Mouse (Mus musculus): ENCODE data around the gene Ankrd54. TPM values are rescaled to one million over a fixed set of nuclear protein-coding genes. Genes with fewer than 3 reads are reported as not detected.

Ankrd54 gene
- polyA plus RNA-seq, 1 experiment from 2014 or later = 22.5 TPM

DNA sequence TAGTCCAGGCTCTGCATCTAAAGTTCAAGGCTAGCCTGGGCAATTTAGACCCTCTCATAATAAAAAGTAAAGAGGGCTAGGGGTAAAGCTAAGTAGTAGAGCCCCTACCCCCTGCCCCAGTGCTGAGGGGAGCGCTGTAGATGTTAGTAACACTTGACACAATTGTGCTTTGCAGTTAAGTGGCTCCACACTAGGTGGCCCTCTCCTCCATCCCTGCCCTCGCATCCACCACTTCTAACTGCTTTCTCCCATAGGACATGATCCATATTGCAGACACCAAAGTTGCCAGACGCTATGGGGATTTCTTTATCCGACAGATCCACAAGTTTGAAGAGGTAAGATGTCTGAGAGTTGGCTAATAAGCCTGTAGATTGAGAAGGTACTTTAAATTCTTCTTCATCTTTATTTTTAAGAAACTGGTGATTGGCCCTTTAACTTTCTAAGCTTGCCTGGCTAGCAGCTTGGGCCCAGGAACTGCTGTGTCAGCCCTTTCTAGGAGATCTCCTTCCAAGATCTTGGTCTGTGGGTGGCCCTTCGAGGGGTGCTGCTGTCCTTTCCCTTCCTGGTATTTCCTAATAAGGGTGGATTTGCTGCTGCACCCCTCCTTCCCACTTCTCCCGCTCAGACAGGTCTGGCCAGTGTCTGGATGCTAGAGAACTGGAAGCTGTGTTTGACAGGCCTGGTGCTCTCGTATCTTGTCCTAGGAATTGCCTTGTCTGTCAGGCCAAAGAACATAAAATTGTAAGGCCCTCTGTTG, 30.6 kb upstream of the Ankrd54 start:
- H3K9me3 ChIP-seq (ENCODE audit: low read length) = no peaks in the 10 kb centered on the region
- TF ChIP-seq EP300 (IDR thresholded peaks at IDR 0.05; ENCODE audit: low read depth) (no peak), CTCF (IDR thresholded peaks at IDR 0.05; ENCODE audit: low read depth) (peak; percentile 63)
- WGBS (ENCODE audit: insufficient replicate concordance) = 79% methylated on average over 7 of the region's 7 CpGs
- no peak overlapping the region for H3K4me3 ChIP-seq (ENCODE audit: low read depth, low read length)
- H3K9ac ChIP-seq (replicated peaks) = no peak overlapping the region
- no peak overlapping the region for H3K4me2 ChIP-seq (ENCODE audit: low read depth, low read length)
- no peak overlapping the region for H3K27ac ChIP-seq (ENCODE audit: low read depth)
- peaks cover 8% of the 10 kb centered on the region for H3K4me1 ChIP-seq (ENCODE audit: insufficient read depth)
- H3K36me3 ChIP-seq (replicated peaks; ENCODE audit: insufficient read depth, low read length) = peaks cover 56% of the 10 kb centered on the region
- no peak for ATAC-seq
- no peaks in the 10 kb centered on the region for H3K27me3 ChIP-seq (ENCODE audit: insufficient read depth, low read length)
- no peak for DNase-seq

GRCm38 (mm10) chr15:79092284-79092683, 29.6 kb upstream of the Ankrd54 start:
- ATAC-seq (no peak), DNase-seq (no peak)
- no peak overlapping the region for H3K4me2 ChIP-seq (ENCODE audit: low read depth, low read length)
- no peak overlapping the region for H3K9ac ChIP-seq (replicated peaks)
- H3K27me3 ChIP-seq (ENCODE audit: insufficient read depth, low read length) = no peaks in the 10 kb centered on the region
- no peaks in the 10 kb centered on the region; the same call in 1 of the 2 replicates for H3K4me1 ChIP-seq (ENCODE audit: insufficient read depth)
- no peak overlapping the region for H3K4me3 ChIP-seq (ENCODE audit: low read depth, low read length)
- H3K36me3 ChIP-seq (replicated peaks; ENCODE audit: insufficient read depth, low read length) = peaks cover 63% of the 10 kb centered on the region
- WGBS (ENCODE audit: insufficient replicate concordance) = 87% methylated on average over 6 of the region's 6 CpGs
- no peaks in the 10 kb centered on the region for H3K9me3 ChIP-seq (ENCODE audit: low read length)
- no peak overlapping the region for H3K27ac ChIP-seq (ENCODE audit: low read depth)
- no peak for TF ChIP-seq EP300 (IDR thresholded peaks at IDR 0.05; ENCODE audit: low read depth)
- TF ChIP-seq CTCF (IDR thresholded peaks at IDR 0.05; ENCODE audit: low read depth) = no peak

DNA sequence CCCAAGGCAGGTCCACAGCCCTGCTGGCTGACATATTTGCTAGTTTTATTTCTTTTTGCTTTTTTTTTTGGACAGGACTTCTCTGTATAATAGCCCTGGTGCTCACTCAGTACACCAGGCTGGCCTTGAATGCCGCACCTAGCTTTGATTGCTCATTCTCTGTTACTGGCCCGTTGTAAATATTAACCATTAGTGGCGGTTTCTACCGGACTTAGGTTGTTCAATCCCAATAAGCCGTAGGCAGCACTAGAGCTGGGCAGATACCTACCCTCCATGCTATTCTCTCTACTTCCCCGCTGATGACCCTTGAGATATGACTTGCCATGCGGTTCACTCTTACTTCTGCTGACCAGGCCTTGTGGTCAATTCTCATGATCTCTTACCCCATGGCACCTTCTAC, 16.9 kb upstream of the Ankrd54 start:
- 77% methylated on average over 7 of the region's 7 CpGs for WGBS (ENCODE audit: insufficient replicate concordance)

DNA sequence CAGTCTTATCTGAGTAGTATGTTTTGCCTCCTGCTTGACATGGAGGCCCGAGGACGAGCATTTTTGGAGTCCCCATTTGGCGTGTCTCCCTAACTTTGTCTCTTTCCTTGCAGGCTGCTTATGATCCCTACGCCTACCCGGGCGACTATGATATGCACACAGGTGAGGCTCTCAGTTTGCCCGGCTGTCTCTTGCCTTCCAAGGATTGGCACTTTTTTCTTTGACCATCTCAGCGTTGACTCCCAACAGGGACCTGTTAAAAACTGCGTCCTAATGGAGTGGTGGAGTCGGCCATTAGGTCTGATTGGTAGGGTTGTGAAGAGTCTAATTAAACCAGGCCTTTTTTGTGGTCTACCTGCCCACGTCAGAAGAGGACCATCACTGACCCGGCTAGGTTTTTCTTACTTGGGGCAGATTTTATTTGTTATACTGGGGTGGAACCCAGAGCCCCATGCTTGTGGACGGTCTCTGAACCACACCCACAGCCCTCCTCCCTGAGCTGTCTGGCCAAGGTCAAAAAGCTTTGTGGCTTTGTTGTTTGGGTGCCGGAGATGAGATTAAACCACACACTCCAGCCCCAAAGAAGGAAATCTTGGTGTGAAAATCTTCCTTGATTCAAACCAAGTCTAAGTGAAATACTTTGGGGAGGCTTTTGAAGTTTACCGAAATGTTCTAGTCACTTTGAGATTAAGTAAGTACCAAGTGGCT, 13.1 kb upstream of the Ankrd54 start:
- Histone ChIP-seq H3K9ac (replicated peaks) (peak overlapping the region; percentile 89), H3K36me3 (replicated peaks; ENCODE audit: insufficient read depth, low read length) (peaks cover 41% of the 10 kb centered on the region), H3K4me1 (ENCODE audit: insufficient read depth) (peaks cover 9% of the 10 kb centered on the region), H3K4me2 (ENCODE audit: low read depth, low read length) (peak overlapping the region; percentile 81), H3K27me3 (ENCODE audit: insufficient read depth, low read length) (no peaks in the 10 kb centered on the region), H3K27ac (ENCODE audit: low read depth) (peak overlapping the region; percentile 78), H3K9me3 (ENCODE audit: low read length) (no peaks in the 10 kb centered on the region), H3K4me3 (ENCODE audit: low read depth, low read length) (peak overlapping the region; percentile 86)
- ATAC-seq = no peak; the same call in 1 of the 2 replicates
- WGBS (ENCODE audit: insufficient replicate concordance) = 20% methylated on average over 15 of the region's 15 CpGs
- DNase-seq = no peak
- TF ChIP-seq CTCF (IDR thresholded peaks at IDR 0.05; ENCODE audit: low read depth) (no peak), EP300 (IDR thresholded peaks at IDR 0.05; ENCODE audit: low read depth) (no peak)

More for the DNA sequence above, 16.9 kb upstream of the Ankrd54 start:
- no peaks in the 10 kb centered on the region for H3K9me3 ChIP-seq (ENCODE audit: low read length)
- no peaks in the 10 kb centered on the region for H3K27me3 ChIP-seq (ENCODE audit: insufficient read depth, low read length)
- no peak for TF ChIP-seq EP300 (IDR thresholded peaks at IDR 0.05; ENCODE audit: low read depth)
- no peak for TF ChIP-seq CTCF (IDR thresholded peaks at IDR 0.05; ENCODE audit: low read depth)
- no peak overlapping the region for H3K9ac ChIP-seq (replicated peaks)
- no peak overlapping the region for H3K4me2 ChIP-seq (ENCODE audit: low read depth, low read length)
- no peak for ATAC-seq
- no peak for DNase-seq
- peaks cover 9% of the 10 kb centered on the region for H3K4me1 ChIP-seq (ENCODE audit: insufficient read depth)
- no peak overlapping the region for H3K27ac ChIP-seq (ENCODE audit: low read depth)
- no peak overlapping the region for H3K4me3 ChIP-seq (ENCODE audit: low read depth, low read length)
- H3K36me3 ChIP-seq (replicated peaks; ENCODE audit: insufficient read depth, low read length) = peaks cover 78% of the 10 kb centered on the region

DNA sequence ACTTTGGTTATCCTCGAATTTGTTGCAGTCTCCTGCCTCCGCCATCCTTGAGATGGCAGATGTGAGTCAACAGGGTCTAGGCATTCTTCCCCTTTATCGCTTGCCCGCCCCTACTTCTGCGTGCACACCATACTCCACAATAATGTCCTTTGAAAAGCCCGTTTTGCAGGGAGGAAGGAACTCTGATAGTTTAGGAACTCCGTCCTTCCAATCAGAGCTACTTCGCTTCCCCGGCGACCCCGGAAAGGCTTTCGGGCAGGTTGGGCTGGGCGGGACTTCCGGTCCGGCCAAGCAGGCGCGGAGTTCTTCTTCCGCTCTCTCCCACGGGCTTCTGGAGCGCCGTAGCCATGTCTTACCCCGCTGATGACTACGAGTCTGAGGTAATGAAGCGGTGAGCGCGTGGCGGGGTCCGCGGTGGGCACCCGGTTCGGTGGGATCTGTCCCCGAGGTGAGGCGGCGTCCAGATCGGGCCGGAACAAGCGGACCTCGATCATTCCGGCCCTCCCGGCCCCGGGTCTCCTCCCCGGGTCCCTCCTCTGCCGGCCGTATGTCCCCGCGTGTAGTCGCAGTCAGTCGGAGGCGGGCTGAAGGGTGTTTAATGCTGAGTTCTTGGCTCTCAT, 12.3 kb upstream of the Ankrd54 start, which contains the start of gene Eif3l:
Gene Eif3l, plus strand, starts transcription at position 267 of the 620 bp plus-strand sequence.
- under 1% methylated on average over 47 of the region's 49 CpGs for WGBS (ENCODE audit: insufficient replicate concordance)
- no peaks in the 10 kb centered on the region for H3K9me3 ChIP-seq (ENCODE audit: low read length)

GRCm38 (mm10) chr15:79074446-79074845, 11.8 kb upstream of the Ankrd54 start:
- 35% methylated on average over 10 of the region's 10 CpGs for whole genome bisulfite sequencing (ENCODE audit: insufficient replicate concordance)
- no peak for DNase-seq
- ATAC-seq = no peak
- peak overlapping the region; percentile 86 for H3K4me3 ChIP-seq (ENCODE audit: low read depth, low read length)
- peak overlapping the region; percentile 78; the same call in 1 of the 2 replicates for H3K27ac ChIP-seq (ENCODE audit: low read depth)
- TF ChIP-seq EP300 (IDR thresholded peaks at IDR 0.05; ENCODE audit: low read depth) (no peak), CTCF (IDR thresholded peaks at IDR 0.05; ENCODE audit: low read depth) (no peak)
- H3K9me3 ChIP-seq (ENCODE audit: low read length) = no peaks in the 10 kb centered on the region
- H3K4me2 ChIP-seq (ENCODE audit: low read depth, low read length) = peak overlapping the region; percentile 81
- H3K9ac ChIP-seq (replicated peaks) = peak overlapping the region; percentile 89; the same call in 1 of the 2 replicates
- peaks cover 31% of the 10 kb centered on the region for H3K36me3 ChIP-seq (replicated peaks; ENCODE audit: insufficient read depth, low read length)
- no peaks in the 10 kb centered on the region for H3K27me3 ChIP-seq (ENCODE audit: insufficient read depth, low read length)
- H3K4me1 ChIP-seq (ENCODE audit: insufficient read depth) = peaks cover 9% of the 10 kb centered on the region

More for the DNA sequence above, 12.3 kb upstream of the Ankrd54 start, which contains the start of gene Eif3l:
- ATAC-seq (peak; percentile 87), DNase-seq (peak; percentile 91)
- peaks cover 37% of the 10 kb centered on the region for H3K36me3 ChIP-seq (replicated peaks; ENCODE audit: insufficient read depth, low read length)
- peaks cover 9% of the 10 kb centered on the region for H3K4me1 ChIP-seq (ENCODE audit: insufficient read depth)
- peak within 1 kb of the TSS; percentile 81 for H3K4me2 ChIP-seq (ENCODE audit: low read depth, low read length)
- peak within 1 kb of the TSS; percentile 78 for H3K27ac ChIP-seq (ENCODE audit: low read depth)
- H3K4me3 ChIP-seq (ENCODE audit: low read depth, low read length) = peak within 1 kb of the TSS; percentile 86
- H3K27me3 ChIP-seq (ENCODE audit: insufficient read depth, low read length) = no peaks in the 10 kb centered on the region
- peak within 1 kb of the TSS; percentile 89 for H3K9ac ChIP-seq (replicated peaks)
- peak; percentile 30 for TF ChIP-seq CTCF (IDR thresholded peaks at IDR 0.05; ENCODE audit: low read depth)
- 0 out of 2 replicates have a peak, but pooled peaks have one; percentile 40 for TF ChIP-seq EP300 (IDR thresholded peaks at IDR 0.05; ENCODE audit: low read depth)
